Mouse (Mus musculus): ENCODE results near the gene Atp5j. TPM values are rescaled to one million over a fixed set of nuclear protein-coding genes. Genes with fewer than 3 reads are reported as not detected.
A peak's percentile ranks its signal among the peaks of the same experiment; 100 is the strongest.

The Atp5j gene
- total RNA-seq, 2 experiments from 2014 or later, result 410 to 505 TPM

DNA sequence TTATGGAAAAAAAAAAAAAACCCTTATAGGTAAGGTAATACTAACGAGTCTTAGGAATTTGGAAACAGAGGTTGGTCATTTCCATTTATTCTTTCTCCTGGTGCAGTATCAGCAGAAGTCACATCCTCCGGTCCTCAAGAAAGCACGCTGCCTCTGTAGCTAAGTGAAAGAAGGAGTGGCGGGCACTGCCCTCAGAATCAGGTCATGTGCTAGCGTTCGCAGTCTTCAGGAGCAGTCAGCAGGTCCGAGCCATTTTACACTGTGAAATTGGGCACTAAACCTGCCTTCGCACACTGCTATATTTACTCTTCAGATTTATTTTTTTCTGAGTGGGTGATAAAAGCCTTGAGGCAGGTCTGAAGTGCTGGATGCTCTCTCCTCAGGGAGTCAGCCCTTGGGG is 21.6 kb downstream of the Atp5j start:
- no peak for DNase-seq (ENCODE audit: low spot score in 2 of 2)

DNA sequence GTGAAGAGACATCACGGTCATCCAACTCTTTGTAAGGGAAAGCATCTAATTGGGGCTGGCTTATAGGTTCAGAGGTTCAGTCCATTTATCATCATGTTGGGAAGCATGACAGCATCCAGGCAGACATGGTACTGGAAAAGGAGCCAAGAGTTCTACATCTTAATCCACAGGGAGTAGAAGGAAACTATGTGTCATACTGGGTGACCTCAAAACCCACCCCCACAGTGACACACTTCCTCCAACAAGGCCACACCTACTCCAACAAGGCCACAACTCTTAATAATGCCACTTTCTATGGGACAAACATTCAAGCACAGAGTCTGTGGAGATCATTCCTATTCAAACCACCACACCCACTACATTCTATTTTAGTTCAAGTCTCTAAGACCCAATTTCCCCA is 25.2 kb downstream of the Atp5j start:
- DNase-seq (ENCODE audit: low spot score in 2 of 2), result no peak

DNA sequence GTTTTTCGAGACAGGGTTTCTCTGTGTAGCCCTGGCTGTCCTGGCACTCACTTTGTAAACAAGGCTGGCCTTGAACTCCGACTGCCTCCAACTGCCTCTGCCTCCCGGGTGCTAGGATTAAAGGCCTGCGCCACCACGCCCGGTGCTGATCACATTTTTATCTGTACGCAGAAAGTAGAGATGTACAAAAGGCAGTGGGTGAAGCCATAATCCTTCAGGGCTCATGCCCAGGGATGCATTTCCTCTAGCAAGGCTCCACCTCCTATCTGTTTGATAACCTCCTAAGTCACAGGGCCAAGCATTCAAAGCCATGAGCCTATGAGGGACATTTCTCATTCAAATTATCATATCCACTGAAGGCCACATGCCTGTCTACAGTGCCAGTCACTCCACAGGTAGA is 27.6 kb downstream of the Atp5j start:
- no peak for DNase-seq (ENCODE audit: low spot score in 2 of 2)

DNA sequence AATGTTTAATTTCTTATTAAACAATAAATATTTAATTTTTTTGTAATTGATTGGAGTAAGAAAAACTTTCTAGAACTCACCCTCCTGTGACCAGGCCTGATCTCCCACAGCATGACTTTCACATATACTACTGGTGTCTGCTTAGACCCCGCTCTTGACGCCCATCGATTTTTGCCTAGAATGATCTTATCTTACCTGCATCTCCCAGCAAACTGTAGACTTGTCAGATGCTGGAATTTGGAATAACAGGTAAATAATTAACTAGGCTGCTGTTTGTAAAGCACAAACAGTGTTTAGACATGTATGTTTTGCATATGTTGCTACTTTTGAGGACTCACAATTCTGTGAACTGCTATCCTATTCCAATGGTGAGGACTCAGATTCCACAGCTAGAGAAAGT is 29.2 kb downstream of the Atp5j start:
- DNase-seq (ENCODE audit: low spot score in 2 of 2), result no peak

DNA sequence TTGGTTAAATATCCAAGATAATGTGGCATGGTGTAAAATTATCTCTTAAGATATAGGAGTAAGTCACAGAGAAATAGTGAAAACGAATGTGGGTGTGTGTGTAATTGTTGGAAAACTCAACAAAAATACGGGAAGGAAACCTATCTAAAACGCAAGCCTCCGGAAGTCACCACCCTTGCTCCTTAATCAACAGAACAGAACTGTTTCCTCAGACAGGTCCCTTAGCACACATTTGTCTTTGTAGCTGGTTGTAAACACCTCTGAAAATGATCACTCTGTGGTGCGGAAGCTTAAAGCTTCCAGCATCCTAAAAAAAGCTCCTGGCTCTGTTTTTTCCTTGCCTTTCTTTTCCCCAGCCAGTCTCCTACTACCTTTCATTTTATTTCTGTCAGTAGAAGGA is 30.6 kb downstream of the Atp5j start:
- DNase-seq (ENCODE audit: low spot score in 2 of 2), result no peak

DNA sequence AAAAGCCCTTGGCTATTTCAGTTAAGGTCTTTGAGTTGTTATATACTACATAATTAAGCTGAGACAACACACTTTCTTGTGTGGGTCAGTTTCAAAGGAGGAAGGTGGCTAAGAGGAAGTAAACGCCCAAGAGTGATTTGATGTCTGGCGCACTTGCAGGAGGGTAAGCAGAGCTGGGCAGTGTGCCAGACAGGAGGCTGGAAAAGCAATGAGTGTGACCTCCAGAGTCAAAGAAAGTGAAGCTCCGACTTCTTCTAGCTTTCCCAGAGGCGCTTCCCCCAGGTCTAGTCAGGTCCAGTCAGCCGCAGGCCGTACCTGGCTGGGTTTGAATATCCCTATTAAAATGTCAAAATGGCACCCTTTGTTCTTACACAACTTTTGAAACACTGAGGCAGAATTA is 33.2 kb downstream of the Atp5j start:
- peak; percentile 43 to 49 for DNase-seq (ENCODE audit: low spot score in 2 of 2)

DNA sequence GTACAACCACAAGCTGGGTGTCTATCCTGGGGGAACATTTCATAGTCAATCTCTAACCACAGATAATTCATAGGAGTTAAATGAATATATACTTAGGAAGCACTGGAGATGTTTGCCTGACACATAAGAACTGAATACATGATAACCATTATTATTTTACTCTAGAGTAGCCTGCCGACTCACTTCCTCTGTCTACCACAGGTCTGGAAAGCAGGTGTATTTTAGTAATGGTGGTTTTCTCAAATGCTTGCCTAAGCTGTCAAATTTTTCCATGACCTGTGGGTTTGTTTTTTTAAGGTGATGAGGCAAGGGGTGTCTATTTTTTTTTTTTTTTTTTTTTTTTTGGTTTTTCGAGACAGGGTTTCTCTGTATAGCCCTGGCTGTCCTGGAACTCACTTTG is 35.4 kb downstream of the Atp5j start:
- DNase-seq (ENCODE audit: low spot score in 2 of 2), result no peak

DNA sequence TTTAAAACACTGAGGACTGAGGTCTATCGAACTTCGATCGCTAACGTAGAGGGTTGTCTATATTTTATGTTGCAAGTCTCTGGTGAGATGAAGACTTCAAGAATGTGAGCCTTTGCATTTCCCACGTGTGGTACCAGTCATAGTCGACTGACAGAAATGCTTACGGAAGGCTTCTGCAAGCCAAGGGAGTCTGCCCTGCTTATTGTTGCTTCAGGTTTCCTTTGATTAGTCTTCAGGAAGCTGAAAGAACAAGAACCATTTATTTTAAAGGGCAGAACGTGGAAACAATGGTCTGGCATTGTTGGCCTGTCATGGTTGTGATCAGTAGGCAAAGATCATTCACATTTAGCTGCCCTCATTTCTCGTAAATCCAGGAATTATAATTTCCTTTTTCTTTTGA is 38.7 kb downstream of the Atp5j start:
- no peak for DNase-seq (ENCODE audit: low spot score in 2 of 2)

DNA sequence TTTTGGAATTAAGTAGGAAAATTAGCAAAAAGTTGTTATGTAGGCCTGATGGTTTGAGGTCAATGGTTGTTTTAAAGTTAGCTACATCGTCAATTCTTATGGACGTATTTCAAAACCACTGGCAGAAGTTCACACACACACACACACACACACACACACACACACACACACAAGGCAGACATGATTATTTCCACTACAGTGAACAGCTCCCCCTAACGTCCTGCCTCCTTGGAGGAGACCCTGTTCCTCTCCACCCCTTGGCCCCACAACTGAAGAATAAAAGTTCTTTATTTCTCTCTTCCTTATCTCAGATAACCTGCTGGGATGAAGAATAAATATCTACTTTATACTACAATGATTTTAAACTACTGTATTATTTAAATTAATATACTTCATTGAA is 40.1 kb downstream of the Atp5j start:
- no peak for DNase-seq (ENCODE audit: low spot score in 2 of 2)

DNA sequence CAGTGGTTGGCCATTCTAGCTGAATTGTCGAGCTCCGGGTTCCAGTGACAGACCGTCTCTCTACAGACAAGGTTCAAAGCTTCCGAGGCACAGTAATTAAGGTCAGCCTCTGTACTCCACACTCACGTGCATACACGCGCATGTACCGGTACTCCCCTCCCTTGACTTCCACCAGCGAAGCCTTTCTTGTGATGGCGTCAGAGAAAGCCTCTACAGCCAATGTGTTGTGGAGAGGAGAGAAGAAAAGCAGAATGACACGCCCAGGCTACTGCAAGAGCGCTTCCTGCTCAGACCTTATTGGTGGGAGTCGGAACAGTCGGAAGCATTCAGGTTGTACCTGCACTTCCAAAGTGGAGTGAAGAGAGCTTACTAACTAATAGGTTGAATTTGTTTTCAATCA is 42.0 kb downstream of the Atp5j start:
- no peak for DNase-seq (ENCODE audit: low spot score in 2 of 2)

DNA sequence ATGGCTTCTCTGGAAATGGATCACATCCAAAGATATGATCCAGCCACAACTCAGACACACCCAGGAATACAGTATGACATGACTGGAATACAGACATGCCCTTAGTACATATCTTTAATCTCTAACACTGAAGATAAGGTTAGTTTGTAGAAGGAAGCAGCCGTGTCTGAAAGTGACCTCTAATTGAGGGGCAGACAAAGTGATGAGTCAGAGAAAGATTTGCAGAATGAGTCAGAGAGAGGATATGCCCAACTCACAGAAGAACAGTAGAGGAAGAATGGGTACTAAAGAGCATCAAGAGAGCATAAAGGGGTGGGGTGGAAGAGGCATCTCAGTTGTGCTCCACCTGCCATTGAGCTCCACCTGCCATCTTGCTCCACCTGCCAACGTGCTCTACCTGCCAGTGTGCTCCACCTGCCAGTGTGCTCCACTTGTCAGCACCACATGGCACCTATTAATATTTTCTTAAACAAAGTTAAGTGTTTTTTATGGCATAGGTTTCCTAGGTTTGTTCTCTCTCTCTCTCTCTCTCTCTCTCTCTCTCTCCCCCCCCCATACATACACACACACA is 44.7 kb downstream of the Atp5j start:
- no peak for DNase-seq (ENCODE audit: low spot score in 2 of 2)

DNA sequence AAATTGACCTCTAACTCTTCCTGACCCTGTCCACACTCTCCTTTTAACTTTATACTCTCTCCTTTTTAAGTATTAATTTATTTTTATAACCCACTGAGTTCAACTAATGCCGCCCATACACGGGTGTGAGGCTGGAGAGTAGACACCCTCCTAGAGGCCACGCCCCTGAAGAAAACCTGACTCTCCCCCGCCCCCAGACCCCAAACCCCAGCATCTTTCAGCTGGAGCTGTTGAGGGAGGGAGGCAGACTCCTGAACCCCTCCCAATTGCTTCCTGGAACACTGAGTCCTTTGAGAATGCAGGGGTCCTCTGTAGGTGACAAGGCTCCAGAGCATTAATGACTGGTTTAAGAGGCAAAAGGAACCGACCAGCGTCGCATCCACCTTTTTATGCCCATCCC is 50.5 kb downstream of the Atp5j start:
- no peak for DNase-seq (ENCODE audit: low spot score in 2 of 2)

DNA sequence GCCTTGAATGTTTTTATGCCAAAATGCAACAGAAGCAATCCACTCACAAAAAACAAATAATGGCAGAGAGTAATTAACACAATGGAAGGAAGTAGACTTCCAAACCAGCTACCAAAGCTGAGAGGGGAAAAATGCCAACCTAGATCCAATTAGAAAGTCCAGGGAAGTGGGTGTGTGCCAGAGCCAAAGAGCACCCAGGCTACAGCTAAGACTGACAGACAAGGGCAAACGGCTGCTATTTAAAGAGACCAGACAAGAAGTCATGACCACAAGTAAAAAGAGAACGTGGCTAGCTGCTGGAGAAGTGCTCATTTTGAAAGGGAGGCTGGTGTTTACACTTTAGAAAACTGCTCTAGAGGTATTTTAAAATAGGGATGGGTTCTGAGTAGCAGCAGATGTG is 52.1 kb downstream of the Atp5j start:
- no peak for DNase-seq (ENCODE audit: low spot score in 2 of 2)

DNA sequence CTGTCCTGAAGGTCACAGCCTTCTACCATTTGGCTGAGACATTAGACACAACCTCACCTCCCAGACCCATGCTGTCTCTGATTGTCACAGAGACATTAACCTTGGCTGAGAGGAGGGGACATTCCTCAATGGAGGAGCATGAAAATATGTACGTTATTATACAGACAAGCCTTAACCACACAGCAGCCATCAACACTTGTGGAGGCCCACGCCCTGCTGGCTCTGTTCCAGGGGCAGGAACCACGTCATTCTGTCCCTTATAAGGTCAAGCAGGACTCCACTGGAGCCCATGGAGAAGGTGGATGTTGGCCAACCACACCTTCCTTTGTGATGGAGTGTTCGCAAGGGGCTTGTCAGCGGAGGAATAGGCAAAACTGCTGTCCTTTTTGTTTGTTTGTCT is 55.7 kb downstream of the Atp5j start:
- DNase-seq (ENCODE audit: low spot score in 2 of 2), result no peak

DNA sequence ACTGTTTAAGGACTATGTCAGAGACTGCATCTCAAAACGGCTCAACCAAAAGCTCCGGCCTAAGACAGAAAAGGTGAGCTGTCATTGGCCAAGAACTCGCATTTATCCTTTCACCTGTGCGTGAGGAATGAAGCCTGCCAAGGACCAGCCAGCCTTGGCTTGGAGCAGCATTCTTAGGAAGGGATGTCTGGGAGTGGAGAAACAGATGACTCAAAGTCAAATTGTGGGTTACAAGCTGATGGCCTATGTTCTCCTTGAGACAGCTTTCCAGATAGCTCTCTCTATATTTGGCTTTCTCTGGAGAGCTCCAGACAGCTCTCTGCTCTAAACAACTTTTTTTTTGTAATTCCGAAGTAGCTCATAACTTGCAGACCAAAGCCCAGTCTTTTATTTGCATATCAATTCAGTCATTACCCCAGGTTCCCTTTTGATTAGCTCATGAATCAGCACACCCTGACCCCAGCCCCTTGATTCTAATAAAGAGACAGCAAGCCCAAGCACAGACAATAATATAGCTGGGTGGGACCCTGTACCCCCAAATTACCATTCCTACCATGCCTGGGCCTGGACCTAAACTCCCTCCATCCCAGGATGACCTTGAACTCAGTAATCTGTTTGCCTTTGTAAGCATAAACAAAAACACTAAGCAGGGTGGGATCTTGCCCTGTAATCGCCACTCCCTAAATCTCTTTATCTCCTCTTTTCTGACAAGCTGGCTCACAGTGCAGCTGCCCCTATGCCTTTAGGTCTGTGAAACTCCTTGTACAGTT is 56.4 kb downstream of the Atp5j start:
- DNase-seq (ENCODE audit: low spot score in 2 of 2), result no peak

DNA sequence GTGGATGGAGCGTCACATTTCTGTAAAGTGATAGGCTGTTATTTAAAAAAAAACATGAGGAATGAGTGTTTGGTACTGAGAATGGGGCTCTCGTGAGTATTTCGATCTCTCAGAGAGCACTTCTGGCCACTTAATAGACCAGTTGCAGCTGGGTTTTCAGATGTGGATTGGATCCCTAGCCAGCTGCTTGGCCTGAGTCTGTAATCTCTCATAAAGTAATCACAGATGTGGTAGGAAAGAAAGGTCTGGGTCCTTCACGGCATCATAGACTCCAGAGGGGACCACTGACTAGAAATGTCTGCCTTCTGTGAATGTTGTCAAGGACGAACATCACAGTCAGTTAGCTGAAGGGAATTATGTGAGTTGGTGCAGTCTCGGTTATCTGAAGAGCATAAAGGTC is 57.0 kb downstream of the Atp5j start:
- no peak for DNase-seq (ENCODE audit: low spot score in 2 of 2)

Other genes with a start within 250 kb of the Atp5j start
- 10 to 100 TPM; 43.8 to 44.5 TPM for gene Mrpl39, start 99.9 kb downstream of the Atp5j start, total RNA-seq (2021)
- 10 to 100 TPM; 10.6 to 13.9 TPM for gene Jam2, start 61.5 kb downstream of the Atp5j start, total RNA-seq (2021)
- 10 to 100 TPM; 32.9 to 34.3 TPM for gene Gabpa, start 700 bp downstream of the Atp5j start, total RNA-seq (2021)